13 mouse cellular contexts compared by ENCODE assay signal in genomic region chr7:114356381-114356780, GRCm38 (mm10). TPM values are rescaled to one million over a fixed set of nuclear protein-coding genes. Genes with fewer than 3 reads are reported as not detected.
DNase-seq lines count a peak whose midpoint lies in the region; ATAC-seq lines count a peak whose summit lies in the region.
"Had no signal": no experiment of that assay in that cellular context is flagged by ENCODE, and none has a peak within 500 bp of the region (broad histone marks: within the 10 kb centered on the region; RNA-seq: fewer than 3 reads in every experiment).

No protein-coding gene starts in this region.

- WGBS in liver, embryonic 16.5 days (ENCODE audit: insufficient replicate concordance), result 15% methylated on average over 2 of the region's 2 CpGs

- intact Hi-C loops in heart, postnatal 36 days (cut with DNase I), result no loop called here

- H3K4me3 ChIP-seq in liver, embryonic 16.5 days (ENCODE audit: low read depth, low read length), result no peak overlapping the region
- H3K4me3 ChIP-seq: layer of hippocampus, adult 2 months; limb, embryonic 12.5 days; midbrain, embryonic 10.5 days; neural tube, embryonic 12.5 days had no signal

- peaks cover 3% of the 10 kb centered on the region for H3K4me1 ChIP-seq in liver, embryonic 16.5 days (ENCODE audit: control insufficient read depth, low read depth, low read length)
- H3K4me1 ChIP-seq: limb, embryonic 12.5 days; midbrain, embryonic 10.5 days; neural tube, embryonic 12.5 days had no signal

- no peak overlapping the region for H3K9ac ChIP-seq in liver, embryonic 16.5 days (ENCODE audit: low read depth, low read length)
- H3K9ac ChIP-seq: limb, embryonic 12.5 days; neural tube, embryonic 12.5 days had no signal

- DNase-seq in heart, adult 11 months, result peak; percentile 88
- no peak for DNase-seq in heart, postnatal 36 days
- DNase-seq in spleen, adult 12 weeks (ENCODE audit: low spot score), result peak; percentile 2
- no peak for DNase-seq in spleen, postnatal 4 days (ENCODE audit: low spot score in 2 of 2)
- peak; percentile 78 for DNase-seq in splenic B cell, adult 2 months (ENCODE audit: low read depth, low spot score)
- DNase-seq in layer of hippocampus, postnatal 36 days, result no peak
- DNase-seq: cerebellum, postnatal 25 days had no signal

- H3K9me3 ChIP-seq in liver, embryonic 16.5 days (replicated peaks; ENCODE audit: control insufficient read depth, low read length), result no peaks in the 10 kb centered on the region
- H3K9me3 ChIP-seq: limb, embryonic 12.5 days; midbrain, embryonic 10.5 days; neural tube, embryonic 12.5 days had no signal

- 0 out of 2 replicates have a peak overlapping the region, but pooled peaks have one; percentile 24 for H3K4me2 ChIP-seq in liver, embryonic 16.5 days (ENCODE audit: low read depth, low read length)
- H3K4me2 ChIP-seq: limb, embryonic 12.5 days; neural tube, embryonic 12.5 days had no signal

- no peaks in the 10 kb centered on the region for H3K36me3 ChIP-seq in liver, embryonic 16.5 days (ENCODE audit: control insufficient read depth, insufficient read depth)
- no peaks in the 10 kb centered on the region for H3K36me3 ChIP-seq in splenic B cell, adult 2 months (ENCODE audit: control insufficient read depth, insufficient read depth, low read length, poor library complexity, severe bottlenecking)
- H3K36me3 ChIP-seq: limb, embryonic 12.5 days; midbrain, embryonic 10.5 days; neural tube, embryonic 12.5 days had no signal

- H3K27ac ChIP-seq in liver, embryonic 16.5 days (ENCODE audit: low read length), result peak overlapping the region; percentile 57; the same call in 1 of the 2 replicates
- H3K27ac ChIP-seq: layer of hippocampus, adult 2 months; limb, embryonic 12.5 days; midbrain, embryonic 10.5 days; neural tube, embryonic 12.5 days had no signal

- peak; percentile 70 for ATAC-seq in liver, embryonic 16.5 days (ENCODE audit: low read depth)
- ATAC-seq in activated CD4-positive, CD25-positive, alpha-beta regulatory T cell, adult 4 months, result no peak

- no peaks in the 10 kb centered on the region for H3K27me3 ChIP-seq in liver, embryonic 16.5 days (ENCODE audit: control insufficient read depth, insufficient read depth, low read depth, low read length)
- H3K27me3 ChIP-seq in splenic B cell, adult 2 months (ENCODE audit: control insufficient read depth, insufficient read depth, low read length, poor library complexity, severe bottlenecking), result no peaks in the 10 kb centered on the region
- H3K27me3 ChIP-seq: limb, embryonic 12.5 days; neural tube, embryonic 12.5 days had no signal

RNA-seq across cellular contexts. Expression of gene Pde3b, which starts 58.7 kb away (rescaled TPM):
- total RNA-seq in heart, postnatal 36 days (2021), result 1 to 10 TPM; 4.4 to 4.9 TPM
- 1.7 and 2.0 TPM in 2 replicates for polyA plus RNA-seq in liver, embryonic 16.5 days (2015; fragmentation: Nextera tagmentation; extraction: Ambion mirVana)
- polyA plus RNA-seq in activated CD4-positive, CD25-positive, alpha-beta regulatory T cell, adult 4 months (2017; shearing (Covaris generic)), result 1 to 10 TPM; 1.6 to 2.1 TPM
- 10 to 100 TPM in 1 of 2 experiments, 1 to 10 TPM in 1; 9.6 to 11.7 TPM for total RNA-seq in layer of hippocampus, postnatal 36 days (2021)

Comparison
In these comparisons a context has a peak if more than half of its experiments do, and no peak if none do; other contexts are left out.
1. DNase-seq: peak in heart, adult 11 months (single experiment), spleen, adult 12 weeks (single experiment) and splenic B cell, adult 2 months (single experiment); none in heart, postnatal 36 days (0 of 2), spleen, postnatal 4 days (0 of 2) and layer of hippocampus, postnatal 36 days (0 of 2).